Mouse (Mus musculus) G1E (cell line): ENCODE measurements around the gene Pde4d.

Source experiments
- CTCF ChIP-seq: IDR thresholded peaks from 2 replicates; pipeline ENCODE4 v1.5.1; 2012; ENCODE audit warnings: low read depth, low read length, inconsistent platforms, mixed read lengths
- GATA2 ChIP-seq: IDR thresholded peaks from 2 replicates; pipeline ENCODE4 v1.6.1; 2012; ENCODE audit warnings: low read depth, low read length, inconsistent platforms, borderline replicate concordance

GRCm38 (mm10) chr13:109807446-109807845 lies 1357.7 kb downstream of the Pde4d start:
- TF ChIP-seq CTCF (no peak), GATA2 (no peak)
